Mouse (Mus musculus) ES-Bruce4 (cell line): Measurements from ENCODE around the gene Usp6nl.

Source experiments
- CTCF ChIP-seq: IDR thresholded peaks from one replicate; pipeline ENCODE4 v1.8.1; 2011; ENCODE audit warnings: low read depth, low read length
- EP300 ChIP-seq: IDR thresholded peaks from 2 replicates; pipeline ENCODE4 v1.6.1; 2011; ENCODE audit warnings: low read depth, low read length; ENCODE audit not compliant: insufficient read depth

DNA sequence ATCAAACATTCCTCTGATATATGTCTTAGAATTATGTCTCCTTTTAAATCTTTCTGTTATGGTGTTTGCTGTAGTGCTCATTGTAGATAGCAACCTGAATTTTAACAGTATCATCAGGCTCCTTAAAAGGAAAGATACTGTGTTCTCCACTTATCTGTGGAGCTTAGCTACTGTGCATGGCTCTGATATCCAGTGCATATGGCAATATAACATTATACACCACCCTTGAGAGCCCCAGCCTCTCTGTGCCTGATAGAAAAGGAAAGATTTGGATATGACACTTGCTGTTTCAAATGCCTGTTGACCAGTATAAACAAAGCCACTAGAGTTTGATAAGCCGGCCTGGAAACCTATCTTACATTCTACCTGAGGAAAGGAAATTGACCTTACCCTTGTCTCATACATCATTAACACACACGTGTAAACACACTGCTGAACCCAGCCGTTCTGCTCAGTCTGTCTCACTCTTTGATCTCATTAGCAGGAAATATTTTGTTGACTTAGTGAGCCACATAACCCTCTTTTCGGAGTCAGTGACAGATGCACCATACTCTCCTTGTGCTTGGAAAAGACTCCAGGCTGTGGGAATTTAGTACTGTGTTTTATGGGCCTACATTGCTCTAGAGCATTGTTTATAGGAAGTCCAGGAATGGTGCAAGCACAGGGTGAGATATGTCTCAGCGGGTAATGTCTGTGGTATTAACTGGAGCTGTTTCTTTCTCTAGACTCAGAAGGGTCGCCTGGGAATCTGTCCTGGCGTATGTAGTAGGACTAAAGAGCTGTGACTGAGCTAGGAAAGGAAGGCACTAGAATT, 9.1 kb downstream of the Usp6nl start:
- TF ChIP-seq CTCF, result no peak
- no peak for TF ChIP-seq EP300
